Mouse (Mus musculus) embryonic facial prominence, embryonic 11.5 days (tissue): ENCODE measurements at regions not wholly inside any gene's neighbourhood (a gene's known extent, or its start where the extent isn't known, plus 50 kb on each side); places are given as distances from the start of the nearest gene placed in this dataset.

ENCODE experiments used
- ATAC-seq: fragments of 200-750 bp; cut with Nextera tagmentation; replicated peaks from 2 replicates; pipeline ENCODE4 v1.8.0; 2017; ENCODE audit warnings: low read depth; ENCODE audit not compliant: insufficient number of reproducible peaks, low FRiP score, low TSS enrichment
- DNase-seq: peaks from one replicate; pipeline ENCODE4 v3.0.0-alpha.2; 2015; ENCODE audit warnings: low spot score
- H3K27ac ChIP-seq: fragments of 300-500 bp; sonication (generic); replicated peaks from 2 replicates; pipeline ENCODE4 v1.5.1; 2014; ENCODE audit warnings: mild to moderate bottlenecking, low read depth, low read length, control low read depth
- H3K27me3 ChIP-seq: fragments of 300-500 bp; sonication (generic); 2 replicates; pipeline ENCODE4 v1.6.1; 2014; ENCODE audit warnings: mild to moderate bottlenecking, low read length, moderate library complexity, mixed read lengths; ENCODE audit not compliant: control insufficient read depth, insufficient read depth
- H3K36me3 ChIP-seq: fragments of 300-500 bp; sonication (generic); replicated peaks from 2 replicates; pipeline ENCODE4 v1.6.1; 2014; ENCODE audit warnings: low read depth, mild to moderate bottlenecking, low read length, moderate library complexity, mixed read lengths; ENCODE audit not compliant: control insufficient read depth, insufficient read depth
- H3K4me1 ChIP-seq: fragments of 300-500 bp; sonication (generic); 2 replicates; pipeline ENCODE4 v1.6.1; 2014; ENCODE audit warnings: low read length, mixed read lengths; ENCODE audit not compliant: control insufficient read depth, insufficient read depth
- H3K4me2 ChIP-seq: fragments of 300-500 bp; sonication (generic); 2 replicates; pipeline ENCODE4 v1.6.1; 2014; ENCODE audit warnings: low read depth, mild to moderate bottlenecking, control low read depth, low read length, moderate library complexity
- H3K4me3 ChIP-seq: fragments of 300-500 bp; sonication (generic); 2 replicates; pipeline ENCODE4 v1.5.1; 2014; ENCODE audit warnings: low read depth, low read length, control low read depth
- H3K9ac ChIP-seq: fragments of 300-500 bp; sonication (generic); replicated peaks from 2 replicates; pipeline ENCODE4 v1.6.1; 2014; ENCODE audit warnings: mild to moderate bottlenecking, control low read depth, low read length
- H3K9me3 ChIP-seq: fragments of 300-500 bp; sonication (generic); replicated peaks from 2 replicates; pipeline ENCODE4 v1.6.1; 2016; ENCODE audit warnings: mild to moderate bottlenecking, low read length, inconsistent platforms, mixed read lengths; ENCODE audit not compliant: control insufficient read depth
- WGBS: fragments of 180-500 bp; shearing (Covaris S2); extraction: QIAGEN DNeasy Blood & Tissue Kit; methylation state at CpG from one replicate; pipeline ENCODE4 v1.1.7; 2014; 5-methylcytosine and 5-hydroxymethylcytosine counted together

DNA sequence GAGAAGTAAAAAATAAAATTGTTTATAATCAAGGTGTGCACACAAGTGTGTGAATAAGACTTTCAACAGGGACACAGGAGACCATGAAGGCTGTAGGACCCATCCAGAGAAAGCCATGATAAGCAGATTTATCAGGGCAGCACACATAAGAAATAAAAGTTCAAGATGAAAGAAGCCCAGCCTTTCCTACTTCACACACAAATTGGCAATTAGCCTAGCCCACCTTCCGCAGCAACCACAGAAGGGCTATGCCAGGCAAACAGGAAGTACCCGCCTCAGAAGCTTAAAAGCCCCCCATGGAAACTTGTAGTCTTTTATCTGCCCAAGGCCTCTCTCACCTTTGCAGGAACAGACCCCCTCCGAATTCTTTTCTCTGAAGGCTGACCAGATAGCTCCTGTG, 77.5 kb upstream of the Eomes start:
- H3K36me3 ChIP-seq, result no peaks in the 10 kb centered on the region
- no peak overlapping the region for H3K4me3 ChIP-seq
- 82% methylated on average over 3 of the region's 3 CpGs for WGBS
- H3K4me2 ChIP-seq, result no peak overlapping the region
- H3K4me1 ChIP-seq, result no peaks in the 10 kb centered on the region
- H3K27me3 ChIP-seq, result no peaks in the 10 kb centered on the region
- no peak for DNase-seq
- no peak for ATAC-seq
- no peaks in the 10 kb centered on the region for H3K9me3 ChIP-seq
- H3K27ac ChIP-seq, result no peak overlapping the region
- H3K9ac ChIP-seq, result no peak overlapping the region

GRCm38 (mm10) chr9:118401170-118401569, 76.8 kb upstream of the Eomes start:
- Histone ChIP-seq H3K9me3 (no peaks in the 10 kb centered on the region), H3K9ac (no peak overlapping the region), H3K36me3 (no peaks in the 10 kb centered on the region), H3K4me2 (no peak overlapping the region), H3K4me3 (no peak overlapping the region), H3K4me1 (no peaks in the 10 kb centered on the region), H3K27me3 (no peaks in the 10 kb centered on the region), H3K27ac (no peak overlapping the region)
- ATAC-seq (peak; percentile 48), DNase-seq (no peak)

GRCm38 (mm10) chr9:118404867-118405266, 73.1 kb upstream of the Eomes start:
- Histone ChIP-seq H3K4me3 (no peak overlapping the region), H3K36me3 (no peaks in the 10 kb centered on the region), H3K27ac (no peak overlapping the region), H3K9me3 (no peaks in the 10 kb centered on the region), H3K4me2 (no peak overlapping the region), H3K9ac (no peak overlapping the region), H3K27me3 (no peaks in the 10 kb centered on the region), H3K4me1 (no peaks in the 10 kb centered on the region)
- no peak for DNase-seq
- 67% methylated on average over 6 of the region's 6 CpGs for WGBS
- no peak for ATAC-seq

- H3K4me3 ChIP-seq, result no peak overlapping the region
- H3K4me1 ChIP-seq, result no peaks in the 10 kb centered on the region
- 70% methylated on average over 9 of the region's 9 CpGs for WGBS
- ATAC-seq, result no peak
- H3K36me3 ChIP-seq, result no peaks in the 10 kb centered on the region
- no peaks in the 10 kb centered on the region for H3K27me3 ChIP-seq
- no peak overlapping the region for H3K4me2 ChIP-seq
- DNase-seq, result no peak
- H3K27ac ChIP-seq, result no peak overlapping the region
- H3K9me3 ChIP-seq, result no peaks in the 10 kb centered on the region
- H3K9ac ChIP-seq, result no peak overlapping the region
Measured at GRCm38 (mm10) chr9:118405926-118406518, 72.0 kb upstream of the Eomes start.

- ATAC-seq (no peak), DNase-seq (no peak)
- Histone ChIP-seq H3K4me3 (no peak overlapping the region), H3K9me3 (no peaks in the 10 kb centered on the region), H3K4me2 (no peak overlapping the region), H3K36me3 (no peaks in the 10 kb centered on the region), H3K9ac (no peak overlapping the region), H3K27ac (no peak overlapping the region), H3K27me3 (no peaks in the 10 kb centered on the region), H3K4me1 (no peaks in the 10 kb centered on the region)
- WGBS, result 81% methylated on average over 4 of the region's 4 CpGs
Measured at GRCm38 (mm10) chr9:118416032-118416431, 62.0 kb upstream of the Eomes start.

DNA sequence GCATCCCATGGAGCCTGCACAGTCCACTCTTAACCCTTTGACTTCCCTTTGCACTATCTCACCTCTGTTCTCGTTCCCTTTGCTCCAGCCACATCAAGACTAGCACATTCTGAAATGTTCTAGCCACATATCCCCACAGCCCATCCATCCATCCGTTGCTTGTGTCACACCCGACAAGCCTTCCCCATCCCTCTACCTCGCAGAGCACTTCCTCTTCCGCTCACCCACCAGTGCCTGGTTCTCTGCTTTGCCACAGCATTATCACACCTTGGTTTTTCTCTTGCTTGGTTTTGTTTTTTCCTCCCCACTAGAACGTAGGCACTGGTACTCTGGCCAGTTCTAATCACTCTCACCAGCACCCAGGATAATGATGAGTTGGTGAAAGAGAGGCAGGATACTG, 61.5 kb upstream of the Eomes start:
- DNase-seq (no peak), ATAC-seq (no peak)
- no peak overlapping the region for H3K27ac ChIP-seq
- 83% methylated on average over 6 of the region's 6 CpGs for WGBS
- no peaks in the 10 kb centered on the region for H3K9me3 ChIP-seq
- no peaks in the 10 kb centered on the region for H3K36me3 ChIP-seq
- no peak overlapping the region for H3K4me3 ChIP-seq
- H3K27me3 ChIP-seq, result no peaks in the 10 kb centered on the region
- no peak overlapping the region for H3K4me2 ChIP-seq
- H3K9ac ChIP-seq, result no peak overlapping the region
- H3K4me1 ChIP-seq, result no peaks in the 10 kb centered on the region

DNA sequence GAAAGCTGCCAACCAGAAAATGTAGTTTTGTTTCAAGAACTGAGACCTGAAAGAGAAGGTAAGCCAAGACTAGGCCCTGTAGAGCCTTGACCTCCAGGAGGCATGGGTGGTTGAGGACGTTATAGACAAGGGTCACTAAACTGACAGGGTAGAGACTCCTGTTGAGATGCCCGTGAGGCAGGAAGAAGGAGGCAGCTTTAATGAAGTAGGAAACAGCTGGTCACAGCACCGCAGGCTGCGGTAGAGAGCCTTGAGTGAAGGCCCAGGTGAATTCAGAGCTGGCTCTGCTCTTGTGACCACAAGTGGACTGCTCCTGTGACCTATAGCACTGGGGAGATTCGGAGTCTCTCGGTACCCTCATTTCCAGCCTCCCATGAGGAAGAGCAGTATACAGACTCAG, 53.7 kb upstream of the Eomes start:
- H3K9me3 ChIP-seq, result no peaks in the 10 kb centered on the region
- H3K4me3 ChIP-seq, result no peak overlapping the region
- H3K4me1 ChIP-seq, result no peaks in the 10 kb centered on the region
- H3K9ac ChIP-seq, result no peak overlapping the region
- H3K27me3 ChIP-seq, result no peaks in the 10 kb centered on the region
- ATAC-seq (no peak), DNase-seq (no peak)
- no peak overlapping the region for H3K4me2 ChIP-seq
- WGBS, result 75% methylated on average over 6 of the region's 6 CpGs
- H3K27ac ChIP-seq, result no peak overlapping the region
- no peaks in the 10 kb centered on the region for H3K36me3 ChIP-seq
